Mouse (Mus musculus) midbrain, embryonic 16.5 days (tissue): ENCODE results near the gene Rap1b. TPM values are rescaled to one million over a fixed set of nuclear protein-coding genes. Genes with fewer than 3 reads are reported as not detected.

Experiments used
- ATAC-seq: fragments of 200-750 bp; cut with Nextera tagmentation; 2 replicates; pipeline ENCODE4 v1.8.0; 2017; ENCODE audit warnings: moderate TSS enrichment
- H3K27ac ChIP-seq: fragments of 300-500 bp; sonication (generic); 2 replicates; pipeline ENCODE4 v1.5.1; 2014; ENCODE audit warnings: mild to moderate bottlenecking, low read length, mixed read lengths
- H3K27me3 ChIP-seq: fragments of 300-500 bp; sonication (generic); 2 replicates; pipeline ENCODE4 v1.6.1; 2014; ENCODE audit warnings: low read depth, low read length, mixed read lengths; ENCODE audit not compliant: control insufficient read depth, insufficient read depth
- H3K36me3 ChIP-seq: fragments of 300-500 bp; sonication (generic); 2 replicates; pipeline ENCODE4 v1.6.1; 2014; ENCODE audit warnings: mild to moderate bottlenecking, low read length, moderate library complexity, mixed read lengths; ENCODE audit not compliant: control insufficient read depth, insufficient read depth
- H3K4me1 ChIP-seq: fragments of 300-500 bp; sonication (generic); 2 replicates; pipeline ENCODE4 v1.6.1; 2014; ENCODE audit warnings: mild to moderate bottlenecking, low read length, mixed read lengths; ENCODE audit not compliant: control insufficient read depth, insufficient read depth
- H3K4me2 ChIP-seq: fragments of 300-500 bp; sonication (generic); 2 replicates; pipeline ENCODE4 v1.6.1; 2014; ENCODE audit warnings: mild to moderate bottlenecking, low read length, mixed read lengths
- H3K4me3 ChIP-seq: fragments of 300-500 bp; sonication (generic); 2 replicates; pipeline ENCODE4 v1.5.1; 2014; ENCODE audit warnings: low read depth, mild to moderate bottlenecking, low read length, moderate library complexity, mixed read lengths
- H3K9ac ChIP-seq: fragments of 300-500 bp; sonication (generic); 2 replicates; pipeline ENCODE4 v1.6.1; 2014; ENCODE audit warnings: low read depth, low read length, mixed read lengths
- H3K9me3 ChIP-seq: fragments of 300-500 bp; sonication (generic); replicated peaks from 2 replicates; pipeline ENCODE4 v1.6.1; 2014; ENCODE audit warnings: mild to moderate bottlenecking, low read length, mixed read lengths; ENCODE audit not compliant: control insufficient read depth, poor library complexity, severe bottlenecking
- WGBS: fragments of 180-500 bp; shearing (Covaris S2); extraction: QIAGEN DNeasy Blood & Tissue Kit; methylation state at CpG from one replicate; pipeline ENCODE4 v1.1.7; 2014; 5-methylcytosine and 5-hydroxymethylcytosine counted together
- polyA plus RNA-seq: library from polyadenylated mRNA; unstranded; fragments of >200 nt; fragmentation: Nextera tagmentation; extraction: Ambion mirVana; gene quantifications from 2 replicates; pipeline ENCODE4 v1.2.1, GENCODE M21; 2015

Rap1b gene
- polyA plus RNA-seq, 1 experiment from 2014 or later: 171 TPM

DNA sequence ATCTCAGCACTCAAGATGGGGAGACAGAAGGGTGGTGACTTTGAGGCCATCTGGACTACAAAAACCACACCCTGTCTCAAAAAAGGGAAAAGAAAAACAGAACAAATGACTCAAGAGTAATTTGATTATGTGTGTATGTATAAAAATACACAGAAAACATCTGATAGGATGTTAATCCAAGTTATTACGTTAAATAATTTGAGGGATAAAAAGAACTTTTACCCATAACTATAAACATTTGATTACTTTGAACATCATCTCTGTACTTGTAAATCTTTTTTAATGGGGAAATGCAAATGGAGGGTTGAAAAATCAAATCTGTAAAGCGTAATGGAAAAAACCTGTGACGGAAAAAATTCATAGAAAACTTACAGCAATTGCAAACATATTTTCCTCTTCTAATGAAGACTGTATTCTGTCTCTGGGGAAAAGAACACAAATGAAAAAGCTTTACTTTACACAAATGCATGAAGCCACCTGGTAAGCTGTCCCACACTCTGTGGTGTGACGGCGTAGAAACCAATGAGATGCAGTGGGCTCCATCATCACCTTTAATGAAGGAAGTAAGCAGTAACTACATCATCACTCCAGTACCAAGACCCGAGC, 65.4 kb downstream of the Rap1b start:
- no peaks in the 10 kb centered on the region for H3K4me1 ChIP-seq
- ATAC-seq: no peak
- peaks cover 25% of the 10 kb centered on the region for H3K36me3 ChIP-seq
- H3K27ac ChIP-seq: no peak overlapping the region
- no peak overlapping the region for H3K4me2 ChIP-seq
- 96% methylated on average over 6 of the region's 6 CpGs for WGBS
- H3K4me3 ChIP-seq: no peak overlapping the region
- H3K27me3 ChIP-seq: no peaks in the 10 kb centered on the region
- H3K9me3 ChIP-seq: no peaks in the 10 kb centered on the region
- H3K9ac ChIP-seq: no peak overlapping the region

DNA sequence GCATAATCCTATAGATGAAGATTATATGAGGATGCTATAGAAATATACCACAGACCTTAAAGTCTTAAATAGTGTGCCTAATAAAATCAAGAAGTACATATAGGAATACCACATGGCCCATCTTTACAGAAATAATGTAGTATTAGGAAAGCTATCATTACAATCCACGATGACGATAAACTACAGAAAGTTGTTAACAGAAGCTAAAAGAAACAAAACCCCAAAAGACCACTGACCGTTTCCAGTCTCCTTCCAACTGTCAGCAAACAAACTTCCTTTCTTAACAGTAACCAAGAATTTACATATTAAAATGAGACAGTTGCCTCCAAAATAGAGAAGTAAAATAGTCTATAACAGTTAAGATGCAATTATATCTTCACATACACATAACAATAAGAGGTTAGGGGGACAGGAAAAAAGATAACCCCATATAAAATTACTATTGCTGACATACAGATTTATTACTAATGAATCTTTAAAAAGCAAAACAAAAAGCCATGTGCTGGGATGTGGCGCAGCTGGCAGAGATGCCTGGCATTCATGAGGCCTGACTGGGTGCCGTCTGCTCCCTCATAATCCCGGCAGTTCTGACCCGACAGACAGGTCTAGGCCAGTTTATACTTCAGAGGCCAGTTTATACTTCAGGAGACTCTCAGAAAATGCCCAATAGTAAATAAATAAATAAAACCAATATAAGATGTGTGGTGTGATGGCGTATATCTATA, 66.1 kb downstream of the Rap1b start:
- no peak overlapping the region for H3K27ac ChIP-seq
- 92% methylated on average over 8 of the region's 8 CpGs for WGBS
- no peak overlapping the region for H3K4me3 ChIP-seq
- no peak for ATAC-seq
- no peak overlapping the region for H3K9ac ChIP-seq
- H3K4me2 ChIP-seq: no peak overlapping the region
- H3K9me3 ChIP-seq: no peaks in the 10 kb centered on the region
- no peaks in the 10 kb centered on the region for H3K4me1 ChIP-seq
- H3K27me3 ChIP-seq: no peaks in the 10 kb centered on the region
- peaks cover 29% of the 10 kb centered on the region for H3K36me3 ChIP-seq

DNA sequence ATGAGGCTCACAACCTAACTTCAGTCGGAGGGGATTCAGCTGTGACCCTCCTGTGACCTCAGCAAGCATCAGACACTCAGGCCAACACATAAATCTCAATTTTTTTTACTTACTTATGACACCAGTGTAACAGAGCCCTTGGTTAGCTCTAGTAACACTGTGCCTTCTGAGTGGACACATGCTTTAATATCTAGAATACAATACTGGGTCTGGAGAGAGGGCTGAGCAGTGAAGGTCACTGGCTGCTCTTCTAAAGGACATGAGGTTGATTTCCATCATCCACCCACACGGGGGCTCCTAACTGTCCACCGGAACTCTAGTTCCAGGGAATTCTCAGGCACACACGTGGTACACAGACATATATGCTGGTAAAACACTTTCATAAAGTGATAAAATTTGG, 66.9 kb downstream of the Rap1b start:
- H3K9me3 ChIP-seq: no peaks in the 10 kb centered on the region
- no peaks in the 10 kb centered on the region for H3K4me1 ChIP-seq
- WGBS: 92% methylated on average over 4 of the region's 4 CpGs
- no peaks in the 10 kb centered on the region for H3K27me3 ChIP-seq
- peaks cover 35% of the 10 kb centered on the region for H3K36me3 ChIP-seq
- no peak overlapping the region for H3K9ac ChIP-seq
- no peak for ATAC-seq
- no peak overlapping the region for H3K27ac ChIP-seq
- H3K4me2 ChIP-seq: no peak overlapping the region
- no peak overlapping the region for H3K4me3 ChIP-seq

DNA sequence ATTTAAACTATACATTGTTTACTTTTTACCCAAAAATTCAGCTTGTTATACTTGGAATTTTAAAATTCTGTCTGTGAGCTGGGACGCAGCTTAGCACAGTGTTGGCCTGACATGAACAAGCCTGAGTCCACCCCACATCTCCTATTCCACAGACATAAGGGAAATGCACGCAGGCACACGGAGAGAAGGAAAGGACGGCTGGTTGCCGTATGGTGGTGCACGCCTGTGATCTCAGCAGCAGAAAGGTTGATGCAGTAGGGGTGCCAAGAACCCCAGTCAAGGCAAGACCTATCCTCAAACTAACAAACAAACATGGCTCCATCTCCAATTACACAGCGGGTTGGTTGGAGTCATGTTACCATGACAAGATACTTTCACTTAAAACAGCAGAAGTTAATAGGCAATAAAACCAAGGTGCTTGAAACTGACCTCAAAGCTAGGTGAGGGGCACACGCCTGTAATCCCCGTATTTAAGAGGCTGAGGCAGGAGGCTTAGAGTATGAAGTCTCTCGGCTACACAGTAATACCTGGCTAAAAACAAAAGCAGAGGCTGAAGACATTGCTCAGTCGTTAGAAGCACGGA, 67.4 kb downstream of the Rap1b start:
- Histone ChIP-seq H3K27ac (no peak overlapping the region), H3K4me2 (no peak overlapping the region), H3K9me3 (no peaks in the 10 kb centered on the region), H3K9ac (no peak overlapping the region), H3K36me3 (peaks cover 30% of the 10 kb centered on the region), H3K27me3 (no peaks in the 10 kb centered on the region), H3K4me1 (no peaks in the 10 kb centered on the region), H3K4me3 (no peak overlapping the region)
- WGBS: 96% methylated on average over 12 of the region's 12 CpGs
- ATAC-seq: no peak

DNA sequence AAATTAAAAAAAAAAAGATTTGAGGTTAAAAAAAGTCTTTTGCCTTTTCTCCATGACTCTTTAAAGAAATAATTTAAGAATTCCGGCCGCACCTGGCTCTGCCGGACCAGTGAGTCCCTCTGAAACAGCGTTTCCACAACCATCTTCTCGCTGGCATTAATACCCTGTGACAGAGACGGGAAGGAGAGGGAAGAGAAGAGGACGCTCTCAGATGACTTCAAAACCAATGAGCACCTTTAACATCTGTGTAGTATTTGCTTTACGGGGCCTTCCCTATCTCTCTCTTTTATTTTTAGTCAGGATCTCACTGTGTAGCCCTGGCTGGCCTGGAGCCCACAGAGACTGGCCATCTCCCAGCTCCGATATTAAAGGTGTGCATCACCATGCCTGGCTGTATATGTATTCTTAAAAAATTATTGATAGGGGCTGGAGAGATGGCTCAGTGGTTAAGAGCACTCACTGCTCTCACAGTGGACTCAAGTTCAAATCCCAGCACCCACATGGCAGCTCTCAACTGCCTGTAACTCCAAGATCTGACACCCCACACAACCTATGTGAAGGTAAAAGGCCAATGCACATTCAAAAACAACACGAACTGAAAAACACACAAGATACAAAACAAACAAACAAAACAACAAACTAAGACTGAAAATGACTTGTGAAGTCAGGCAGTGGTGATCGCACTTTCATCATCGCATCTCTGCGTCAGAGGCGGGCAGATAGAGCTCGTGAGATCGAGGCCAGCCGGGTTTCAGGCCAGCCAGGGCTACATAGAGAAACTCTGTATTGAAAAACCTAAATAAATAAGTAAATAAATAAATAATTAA, 68.1 kb downstream of the Rap1b start:
- no peak overlapping the region for H3K4me2 ChIP-seq
- H3K9ac ChIP-seq: no peak overlapping the region
- no peak for ATAC-seq
- WGBS: 97% methylated on average over 17 of the region's 17 CpGs
- no peak overlapping the region for H3K4me3 ChIP-seq
- H3K27ac ChIP-seq: no peak overlapping the region
- H3K36me3 ChIP-seq: peaks cover 36% of the 10 kb centered on the region
- H3K9me3 ChIP-seq: no peaks in the 10 kb centered on the region
- no peaks in the 10 kb centered on the region for H3K27me3 ChIP-seq
- H3K4me1 ChIP-seq: no peaks in the 10 kb centered on the region

DNA sequence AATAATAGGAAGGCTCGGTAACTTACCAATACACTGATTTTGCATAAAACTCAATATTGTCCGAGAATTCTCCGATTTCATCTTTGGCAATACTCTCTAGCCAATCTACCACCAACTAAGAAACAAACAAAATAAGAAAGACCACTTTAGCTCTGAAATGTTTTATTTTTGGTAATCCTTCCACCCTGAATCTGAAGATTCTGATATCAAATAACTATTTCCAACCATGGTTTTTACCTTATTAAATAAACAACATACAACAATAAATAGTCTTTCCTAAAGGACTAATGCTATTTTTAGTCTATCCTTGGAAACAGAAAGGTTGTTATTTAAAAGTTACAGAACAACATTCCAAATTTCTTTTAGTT, 68.7 kb downstream of the Rap1b start:
- H3K9me3 ChIP-seq: no peaks in the 10 kb centered on the region
- H3K36me3 ChIP-seq: peaks cover 40% of the 10 kb centered on the region
- 91% methylated on average over 3 of the region's 3 CpGs for WGBS

DNA sequence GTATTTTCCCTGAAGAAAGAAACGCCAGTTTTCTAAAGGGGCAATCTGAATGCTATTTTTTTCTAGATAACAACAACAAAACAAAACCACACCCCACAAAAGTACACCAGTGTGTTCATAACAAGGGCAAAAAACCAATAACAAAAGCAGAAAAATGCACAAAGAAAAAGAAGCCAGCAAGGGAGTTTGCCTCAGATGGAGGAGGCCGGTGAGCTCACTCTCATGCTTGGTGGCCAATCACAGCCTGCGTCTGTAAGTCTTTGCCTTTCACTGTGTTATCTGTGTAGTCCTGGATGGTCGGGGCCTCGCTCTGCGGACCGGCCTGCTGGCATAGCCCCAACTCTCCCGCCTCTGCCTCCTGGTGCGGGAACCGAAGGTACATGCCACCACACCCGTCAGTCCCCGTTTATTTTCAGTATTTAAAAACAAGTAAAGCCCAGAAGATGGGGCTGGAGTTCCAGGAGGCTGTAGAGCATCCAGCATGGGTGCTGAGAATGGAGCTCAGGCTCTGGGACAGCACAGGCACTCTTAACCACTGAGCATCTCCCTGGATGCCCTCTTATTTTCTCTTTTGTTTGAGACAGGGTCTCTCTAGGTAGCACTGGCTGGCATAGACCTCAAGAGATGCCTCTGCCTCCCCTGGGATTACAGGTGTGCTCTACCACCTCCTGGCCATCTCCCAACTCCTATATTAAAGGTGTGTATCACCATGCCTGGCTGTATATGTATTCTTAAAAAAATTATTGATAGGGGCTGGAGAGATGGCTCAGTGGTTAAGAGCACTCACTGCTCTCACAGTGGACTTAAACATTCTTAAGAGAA, 69.3 kb downstream of the Rap1b start:
- Histone ChIP-seq H3K4me1 (no peaks in the 10 kb centered on the region), H3K36me3 (peaks cover 34% of the 10 kb centered on the region), H3K4me2 (no peak overlapping the region), H3K9me3 (no peaks in the 10 kb centered on the region), H3K27me3 (no peaks in the 10 kb centered on the region), H3K27ac (no peak overlapping the region), H3K9ac (no peak overlapping the region), H3K4me3 (no peak overlapping the region)
- ATAC-seq: no peak
- WGBS: 96% methylated on average over 12 of the region's 12 CpGs

More for the DNA sequence above, 68.7 kb downstream of the Rap1b start:
- Histone ChIP-seq H3K4me3 (no peak overlapping the region), H3K9ac (no peak overlapping the region), H3K27me3 (no peaks in the 10 kb centered on the region), H3K4me2 (no peak overlapping the region), H3K27ac (no peak overlapping the region), H3K4me1 (no peaks in the 10 kb centered on the region)
- no peak for ATAC-seq

DNA sequence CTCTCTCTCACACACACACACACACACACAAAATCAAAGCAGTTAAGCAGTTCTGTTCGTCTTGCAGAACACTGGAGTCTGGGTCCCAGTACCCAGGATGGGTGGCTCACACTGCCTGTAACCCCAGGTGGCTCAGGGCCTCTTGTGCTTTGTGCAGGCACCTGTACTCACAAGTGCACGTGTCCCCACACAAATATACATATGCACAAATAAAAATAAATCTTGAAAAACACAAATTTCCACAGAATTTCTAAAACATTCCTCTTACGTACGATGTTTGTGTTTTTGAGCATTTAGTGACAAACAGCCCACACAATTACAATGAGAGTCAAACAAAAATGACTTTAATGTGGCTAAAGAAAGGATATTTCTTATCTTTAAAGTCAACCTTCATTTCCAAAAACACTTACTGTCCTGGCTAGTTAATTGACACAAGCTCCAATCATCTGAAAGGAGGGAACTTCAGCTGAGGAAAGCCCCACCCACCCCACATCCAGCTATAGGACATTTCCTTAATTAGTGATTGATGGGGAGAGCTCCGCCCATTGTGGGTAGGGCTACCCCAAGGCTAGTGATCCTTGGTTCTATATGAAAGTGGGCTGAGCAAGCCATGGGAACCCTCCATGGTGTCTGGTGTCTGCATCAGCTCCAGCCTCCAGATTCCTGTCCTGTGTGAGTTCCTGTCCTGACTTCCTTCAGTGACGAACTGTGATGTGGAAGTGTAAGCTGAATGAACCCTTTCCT, 70.3 kb downstream of the Rap1b start:
- Histone ChIP-seq H3K9me3 (no peaks in the 10 kb centered on the region), H3K9ac (no peak overlapping the region), H3K27me3 (no peaks in the 10 kb centered on the region), H3K4me1 (no peaks in the 10 kb centered on the region), H3K4me2 (no peak overlapping the region), H3K36me3 (peaks cover 34% of the 10 kb centered on the region), H3K27ac (no peak overlapping the region), H3K4me3 (no peak overlapping the region)
- 91% methylated on average over 6 of the region's 6 CpGs for WGBS
- no peak for ATAC-seq
